Mouse (Mus musculus) frontal cortex, postnatal 25 days (tissue): ENCODE measurements around the gene Rita1.

Experiments
- DNase-seq, 2 experiments: peaks; one replicate each; pipeline ENCODE4 v3.0.0; 2022; ENCODE audit warnings: low spot score in 2 of 2

Rita1 gene

GRCm38 (mm10) chr5:120612442-120612821 lies at the start of gene Rita1, which contains the start of gene Ddx54:
Rita1 (minus strand) TSS chr5:120612589.
Ddx54 (plus strand) TSS chr5:120612739.
- DNase-seq, result peak; percentile 99

- no peak for DNase-seq
Observed at GRCm38 (mm10) chr5:120660816-120661215, 48.4 kb upstream of the Rita1 start.

DNA sequence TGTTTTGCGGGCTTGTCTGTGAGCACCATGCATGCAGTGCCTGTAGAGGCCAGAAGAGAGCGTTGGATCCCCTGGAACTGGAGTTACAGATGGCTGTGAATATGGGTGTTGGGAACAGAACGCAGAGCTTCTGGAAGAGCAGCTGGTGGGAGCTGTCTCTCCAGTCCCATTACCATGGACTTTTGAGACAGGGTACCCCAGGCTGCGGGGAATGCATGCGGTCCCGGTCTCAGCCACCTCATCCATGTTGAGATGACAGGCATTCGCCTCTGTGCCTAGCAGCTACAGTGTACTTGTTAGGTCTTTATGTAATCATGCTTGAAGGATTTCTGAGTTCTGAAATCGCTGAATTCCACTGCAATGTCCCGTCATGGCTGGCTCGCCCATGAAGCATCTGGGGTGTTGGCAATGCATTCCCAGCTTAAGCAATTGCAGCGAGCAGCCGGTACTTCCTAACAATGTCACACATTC lies 43.9 kb upstream of the Rita1 start:
- no peak for DNase-seq

DNA sequence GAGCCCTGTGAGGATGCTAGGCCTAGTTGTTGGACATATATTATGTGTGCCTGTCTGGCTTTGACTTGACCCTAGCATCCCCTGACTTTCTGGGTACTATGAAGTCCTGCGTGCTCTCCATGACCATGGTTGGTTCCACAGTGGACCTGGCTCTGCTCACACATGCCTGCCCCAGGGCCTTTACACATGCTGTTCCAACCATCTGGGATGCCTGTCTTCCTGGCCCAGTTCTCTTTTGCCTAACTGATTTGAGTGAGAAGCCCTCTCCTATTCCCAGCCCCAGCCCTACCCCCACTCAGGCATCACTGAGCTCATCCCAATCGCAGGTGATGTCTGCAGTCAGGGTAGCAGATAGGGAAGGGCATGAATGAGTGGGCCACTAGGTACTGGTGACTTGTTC lies 41.5 kb upstream of the Rita1 start:
- DNase-seq, result no peak

- DNase-seq, result no peak
Observed at GRCm38 (mm10) chr5:120652915-120653701, 40.7 kb upstream of the Rita1 start.

GRCm38 (mm10) chr5:120651230-120651629 lies 38.8 kb upstream of the Rita1 start:
- DNase-seq, result no peak

DNA sequence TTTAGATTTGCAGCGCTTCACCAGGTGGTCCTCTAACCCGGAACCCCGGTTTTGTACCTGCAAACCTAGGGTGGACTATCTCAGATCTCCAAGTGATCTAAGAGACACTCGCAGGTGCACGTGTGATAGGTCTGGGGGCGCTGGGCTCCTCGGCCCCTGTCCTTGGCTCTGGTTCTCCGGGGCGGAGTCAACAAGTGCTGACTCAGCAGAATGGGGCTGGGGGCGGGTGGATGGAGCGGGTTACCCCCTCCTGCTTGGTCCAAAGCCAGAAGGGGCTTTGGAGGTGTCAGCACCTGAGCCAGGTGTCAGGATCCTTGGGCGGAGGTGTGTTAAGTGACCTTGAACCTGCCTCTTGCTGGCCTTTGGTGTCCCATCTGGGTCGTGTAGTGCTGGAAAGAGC lies 37.5 kb upstream of the Rita1 start:
- no peak for DNase-seq

- DNase-seq, result no peak
Observed at GRCm38 (mm10) chr5:120649374-120649933, 37.1 kb upstream of the Rita1 start.

GRCm38 (mm10) chr5:120648569-120649373 lies 36.4 kb upstream of the Rita1 start, which contains the start of gene Rasal1:
Rasal1 (plus strand) TSS chr5:120648812.
- peak; percentile 61 to 69 for DNase-seq

- DNase-seq, result no peak
Observed at GRCm38 (mm10) chr5:120647814-120648491, 35.6 kb upstream of the Rita1 start.

DNA sequence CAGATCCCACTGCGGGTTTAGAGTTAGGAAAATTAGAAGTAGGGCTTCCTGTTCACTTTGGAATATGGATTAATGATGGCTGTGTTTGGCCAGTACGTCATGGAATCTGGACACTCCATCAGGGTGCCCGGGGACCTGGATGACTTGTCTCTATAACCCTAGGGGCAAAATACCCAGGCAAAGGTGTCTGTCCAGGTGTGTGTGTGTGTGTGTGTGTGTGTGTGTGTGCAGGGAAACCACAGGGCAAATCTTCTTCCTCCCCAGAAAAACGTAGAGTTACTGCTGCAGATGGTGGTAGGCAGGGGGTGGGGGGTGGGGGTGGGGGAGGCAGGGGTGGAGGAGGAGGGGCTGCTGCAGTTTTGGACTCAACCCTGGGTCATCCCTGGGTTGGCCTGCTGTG lies 35.0 kb upstream of the Rita1 start:
- DNase-seq, result no peak

DNA sequence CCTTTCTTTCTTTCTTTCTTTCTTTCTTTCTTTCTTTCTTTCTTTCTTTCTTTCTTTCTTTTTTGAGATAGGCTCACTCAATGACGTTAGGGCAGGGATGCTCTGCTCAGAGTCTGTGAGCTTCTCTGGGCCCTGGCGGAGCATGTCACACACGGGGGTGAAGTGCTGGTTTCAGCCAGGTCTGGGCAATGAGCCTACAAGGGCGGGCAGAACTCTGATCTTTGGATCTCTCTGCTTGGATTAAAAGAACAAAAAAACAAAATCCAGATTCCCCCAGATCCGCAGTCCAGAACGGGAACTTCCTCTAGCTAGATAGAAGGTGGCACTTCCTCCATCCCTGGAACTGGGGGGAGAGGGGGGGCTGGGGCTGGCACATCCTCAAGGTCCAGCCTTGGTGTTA lies 33.5 kb upstream of the Rita1 start:
- DNase-seq, result no peak

- DNase-seq, result no peak
Observed at GRCm38 (mm10) chr5:120644227-120644626, 31.8 kb upstream of the Rita1 start.

- no peak for DNase-seq
Observed at GRCm38 (mm10) chr5:120643365-120644085, 31.1 kb upstream of the Rita1 start.

- no peak for DNase-seq
Observed at GRCm38 (mm10) chr5:120640094-120640493, 27.7 kb upstream of the Rita1 start.

- no peak for DNase-seq
Observed at GRCm38 (mm10) chr5:120635633-120636032, 23.2 kb upstream of the Rita1 start.

DNA sequence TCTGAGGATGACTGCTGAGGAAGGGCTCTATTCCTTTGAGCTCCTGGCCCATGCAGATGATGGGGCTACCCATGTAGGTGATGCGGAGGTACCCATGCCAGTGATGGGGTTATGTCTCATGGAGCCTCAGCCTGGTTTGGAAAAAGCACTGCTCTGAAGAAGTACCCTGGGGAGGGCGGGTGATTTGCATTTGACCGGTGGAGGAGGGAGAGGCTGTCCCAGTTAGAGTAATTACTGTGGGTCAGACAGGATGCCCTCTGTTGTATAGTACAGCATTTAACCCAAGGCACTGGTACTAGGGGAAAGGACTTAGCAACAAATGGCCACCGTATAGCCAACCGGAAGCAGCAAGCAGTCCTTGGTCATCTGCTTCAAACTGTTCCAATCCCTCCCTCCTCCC lies 22.5 kb upstream of the Rita1 start:
- no peak for DNase-seq

DNA sequence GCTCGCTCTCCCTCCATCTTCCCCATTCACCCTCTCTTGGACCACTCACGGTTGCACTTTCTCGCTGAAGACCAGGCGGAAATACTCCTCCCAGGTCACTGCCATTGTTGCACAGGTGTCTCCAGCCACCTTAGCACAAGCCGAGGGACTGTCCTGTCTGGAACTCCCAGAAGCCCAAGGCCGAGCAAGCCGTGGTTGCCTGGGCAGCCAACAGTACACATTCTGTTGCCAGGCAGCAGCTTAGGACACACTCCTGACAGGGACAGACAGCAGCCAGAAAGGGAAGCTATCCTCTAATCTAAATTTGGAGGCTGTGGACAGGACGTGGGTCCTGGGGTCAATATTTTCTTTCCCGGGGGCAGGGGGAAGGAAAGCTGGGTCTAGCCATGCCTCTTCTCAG lies 21.7 kb upstream of the Rita1 start, which contains the start of gene Cfap73:
TSS of gene Cfap73 (minus strand) at position 105 of the 400 bp plus-strand sequence.
- DNase-seq, result no peak

DNA sequence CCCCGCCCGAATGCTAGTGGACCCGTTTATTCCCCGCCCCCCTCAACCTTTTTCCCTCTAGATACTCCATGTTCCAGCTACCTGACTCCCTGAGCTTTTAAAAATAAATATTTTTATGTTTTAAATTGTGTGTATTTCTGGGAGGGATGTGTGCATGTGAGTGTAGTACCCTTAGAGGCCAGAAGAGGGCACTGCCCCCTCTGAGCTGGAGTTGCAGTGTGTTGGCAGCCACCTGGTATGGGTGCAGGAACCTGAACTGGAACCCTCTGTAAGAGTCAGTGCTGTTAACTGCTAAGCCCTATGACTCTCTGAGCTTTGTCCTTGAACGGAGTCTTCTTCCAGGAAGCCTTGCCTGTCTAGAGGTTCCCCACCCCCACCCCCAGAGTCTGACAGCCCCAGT lies 19.5 kb upstream of the Rita1 start:
- DNase-seq, result no peak

GRCm38 (mm10) chr5:120631128-120631527 lies 18.7 kb upstream of the Rita1 start:
- no peak for DNase-seq

GRCm38 (mm10) chr5:120628624-120629023 lies 16.2 kb upstream of the Rita1 start:
- DNase-seq, result no peak
